Mouse (Mus musculus) hindbrain, postnatal 0 days (tissue): Measurements from ENCODE around the gene 4933405L10Rik. TPM values are rescaled to one million over a fixed set of nuclear protein-coding genes. Genes with fewer than 3 reads are reported as not detected.

Experiments
- ATAC-seq: fragments of 200-750 bp; cut with Nextera tagmentation; 2 replicates; pipeline ENCODE4 v1.8.0; 2017; ENCODE audit warnings: mild to moderate bottlenecking, moderate TSS enrichment, moderate library complexity
- DNase-seq: peaks from one replicate; pipeline ENCODE4 v3.0.0-alpha.2; 2015; ENCODE audit warnings: low spot score
- H3K27ac ChIP-seq: fragments of 300-500 bp; sonication (generic); 2 replicates; pipeline ENCODE4 v1.5.1; 2014; ENCODE audit warnings: mild to moderate bottlenecking
- H3K27me3 ChIP-seq: fragments of 300-500 bp; sonication (generic); 2 replicates; pipeline ENCODE4 v1.6.1; 2014; ENCODE audit warnings: low read length, mixed read lengths; ENCODE audit not compliant: insufficient read depth
- H3K36me3 ChIP-seq: fragments of 300-500 bp; sonication (generic); 2 replicates; pipeline ENCODE4 v1.6.1; 2014; ENCODE audit warnings: low read length, mixed read lengths; ENCODE audit not compliant: insufficient read depth
- H3K4me1 ChIP-seq: fragments of 300-500 bp; sonication (generic); 2 replicates; pipeline ENCODE4 v1.6.1; 2014; ENCODE audit warnings: antibody characterized with exemption, low read length, mixed read lengths; ENCODE audit not compliant: insufficient read depth
- H3K4me2 ChIP-seq: fragments of 300-500 bp; sonication (generic); 2 replicates; pipeline ENCODE4 v1.6.1; 2014; ENCODE audit warnings: low read depth, mild to moderate bottlenecking, low read length, moderate library complexity, mixed read lengths
- H3K4me3 ChIP-seq: fragments of 300-500 bp; sonication (generic); 2 replicates; pipeline ENCODE4 v1.5.1; 2014; ENCODE audit warnings: low read length
- H3K9ac ChIP-seq: fragments of 300-500 bp; sonication (generic); replicated peaks from 2 replicates; pipeline ENCODE4 v1.6.1; 2014; ENCODE audit warnings: mild to moderate bottlenecking, low read length, moderate library complexity, mixed read lengths
- H3K9me3 ChIP-seq: fragments of 300-500 bp; sonication (generic); 2 replicates; pipeline ENCODE4 v1.6.1; 2016; ENCODE audit warnings: low read length, mixed read lengths
- CTCF ChIP-seq: IDR thresholded peaks from 2 replicates; pipeline ENCODE4 v1.5.1; 2016; ENCODE audit warnings: antibody characterized with exemption, control low read depth, low read depth
- WGBS: fragments of 180-500 bp; shearing (Covaris S2); extraction: QIAGEN DNeasy Blood & Tissue Kit; methylation state at CpG from one replicate; pipeline ENCODE4 v1.1.7; 2014; 5-methylcytosine and 5-hydroxymethylcytosine counted together
- polyA plus RNA-seq: library from polyadenylated mRNA; unstranded; fragments of >200 nt; fragmentation: Nextera tagmentation; extraction: Ambion mirVana; gene quantifications from 2 replicates; pipeline ENCODE4 v1.2.1, GENCODE M21; 2015
- total RNA-seq: library from RNA; depleted of rRNA; stranded (reverse); fragments of >200 nt; gene quantifications from 2 replicates; pipeline ENCODE4 v1.2.3, GENCODE M21; 2014

The 4933405L10Rik gene
- total and polyA plus RNA-seq, 2 experiments from 2014 or later, result 0.38 TPM; not detected in 1

DNA sequence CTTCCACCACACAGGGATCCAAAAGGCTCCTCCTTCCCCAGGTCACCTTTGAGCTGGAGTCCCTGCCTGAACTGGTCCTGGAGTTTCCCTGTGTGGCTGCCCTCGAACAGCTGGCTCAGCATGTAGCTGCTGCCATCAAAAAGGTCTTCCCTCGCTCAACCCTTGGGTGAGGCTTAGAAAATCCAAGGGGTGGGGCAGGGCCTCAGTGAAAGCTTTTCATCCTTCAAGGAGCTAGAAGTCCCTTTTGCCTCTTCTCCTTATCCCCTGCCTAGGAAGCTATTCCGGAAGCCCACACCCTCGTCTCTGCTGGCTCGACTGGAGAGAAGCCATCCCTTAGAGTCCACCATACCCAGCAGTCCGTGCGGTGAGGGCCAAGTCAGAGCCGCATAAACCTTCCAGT, 19.9 kb upstream of the 4933405L10Rik start:
- Histone ChIP-seq H3K4me1 (no peaks in the 10 kb centered on the region), H3K27ac (no peak overlapping the region), H3K27me3 (no peaks in the 10 kb centered on the region), H3K9ac (no peak overlapping the region), H3K4me2 (no peak overlapping the region), H3K36me3 (peaks cover 20% of the 10 kb centered on the region), H3K4me3 (no peak overlapping the region), H3K9me3 (no peaks in the 10 kb centered on the region)
- 63% methylated on average over 8 of the region's 8 CpGs for WGBS
- DNase-seq (no peak), ATAC-seq (no peak)
- no peak for TF ChIP-seq CTCF

DNA sequence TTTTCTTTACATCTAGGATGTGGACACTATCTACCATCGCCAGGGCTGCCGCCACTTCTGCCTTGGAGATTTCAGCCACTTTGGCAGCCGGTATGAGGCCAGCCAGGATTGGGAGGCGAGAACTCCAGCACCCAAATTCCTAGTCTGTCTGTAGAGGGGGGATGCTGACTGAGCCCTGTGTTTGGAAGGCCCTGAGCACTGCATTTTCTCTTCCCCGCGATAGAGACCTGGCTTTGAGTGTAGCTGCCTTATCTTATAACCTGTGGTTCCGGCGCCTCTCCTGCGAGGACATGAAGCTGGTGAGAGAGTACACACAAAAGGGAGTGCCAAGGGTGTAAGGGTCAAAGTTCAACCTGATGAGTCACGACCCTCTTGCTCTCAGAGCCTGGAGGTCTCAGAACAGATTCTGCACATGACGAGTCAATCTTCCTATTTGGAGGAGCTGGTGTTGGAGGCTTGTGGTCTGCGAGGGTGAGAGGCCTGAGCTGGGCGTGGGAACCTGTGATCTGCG, 19.2 kb upstream of the 4933405L10Rik start:
- 74% methylated on average over 14 of the region's 14 CpGs for WGBS
- Histone ChIP-seq H3K4me3 (no peak overlapping the region), H3K4me2 (no peak overlapping the region), H3K9me3 (no peaks in the 10 kb centered on the region), H3K27me3 (no peaks in the 10 kb centered on the region), H3K4me1 (no peaks in the 10 kb centered on the region), H3K36me3 (peaks cover 13% of the 10 kb centered on the region; the same call in 1 of the 2 replicates), H3K9ac (no peak overlapping the region), H3K27ac (no peak overlapping the region)
- TF ChIP-seq CTCF, result no peak
- DNase-seq, result no peak
- ATAC-seq, result no peak

DNA sequence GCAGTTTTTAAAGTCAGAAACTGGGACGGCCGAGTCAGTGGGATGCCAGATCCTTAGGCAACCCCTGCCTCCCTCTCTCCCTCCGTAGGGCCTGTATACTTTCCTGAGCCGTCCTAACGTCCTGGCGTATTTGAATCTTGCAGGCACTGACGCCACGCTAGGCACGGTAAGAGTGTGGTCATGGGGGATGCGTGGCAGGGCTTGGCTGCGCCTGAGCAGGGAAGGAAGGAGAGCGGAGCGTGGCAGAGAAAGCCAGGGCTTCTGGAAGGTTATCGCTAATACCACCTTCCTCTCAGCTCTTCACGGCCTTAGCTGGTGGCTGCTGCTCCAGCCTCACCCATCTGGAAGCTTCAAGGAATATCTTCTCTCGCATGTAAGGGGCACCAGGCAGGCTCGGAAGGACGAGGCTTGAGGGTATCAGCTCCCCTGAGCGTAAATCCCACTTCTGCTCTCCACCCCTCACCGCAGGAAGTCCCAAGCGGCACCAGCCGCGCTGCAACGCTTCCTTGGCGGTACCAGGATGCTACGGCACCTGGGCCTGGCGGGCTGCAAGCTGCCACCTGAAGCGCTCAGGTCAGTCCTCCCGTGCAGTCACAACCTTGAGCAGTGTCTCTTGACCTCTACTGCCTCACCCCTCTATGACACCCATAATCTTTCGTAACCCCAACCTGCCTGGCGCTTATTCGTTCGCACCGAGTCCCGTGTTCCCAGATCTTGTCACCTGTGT, 18.0 kb upstream of the 4933405L10Rik start:
- ATAC-seq (no peak), DNase-seq (no peak)
- no peak overlapping the region for H3K27ac ChIP-seq
- peaks cover 1% of the 10 kb centered on the region; the same call in 1 of the 2 replicates for H3K36me3 ChIP-seq
- no peak overlapping the region for H3K4me3 ChIP-seq
- no peak overlapping the region for H3K4me2 ChIP-seq
- TF ChIP-seq CTCF, result no peak
- no peaks in the 10 kb centered on the region for H3K9me3 ChIP-seq
- no peaks in the 10 kb centered on the region for H3K27me3 ChIP-seq
- no peaks in the 10 kb centered on the region for H3K4me1 ChIP-seq
- 65% methylated on average over 34 of the region's 35 CpGs for WGBS
- no peak overlapping the region for H3K9ac ChIP-seq

GRCm38 (mm10) chr8:105689983-105690360, 17.5 kb upstream of the 4933405L10Rik start:
- no peaks in the 10 kb centered on the region for H3K36me3 ChIP-seq
- DNase-seq, result no peak
- no peak for ATAC-seq
- H3K27me3 ChIP-seq, result no peaks in the 10 kb centered on the region
- no peak overlapping the region for H3K9ac ChIP-seq
- no peak for TF ChIP-seq CTCF
- WGBS, result 94% methylated on average over 9 of the region's 9 CpGs
- no peak overlapping the region for H3K4me2 ChIP-seq
- H3K4me3 ChIP-seq, result no peak overlapping the region
- H3K9me3 ChIP-seq, result no peaks in the 10 kb centered on the region
- H3K4me1 ChIP-seq, result no peaks in the 10 kb centered on the region
- no peak overlapping the region for H3K27ac ChIP-seq

- no peak for TF ChIP-seq CTCF
- H3K4me2 ChIP-seq, result no peak overlapping the region
- H3K9me3 ChIP-seq, result no peaks in the 10 kb centered on the region
- no peak overlapping the region for H3K27ac ChIP-seq
- ATAC-seq (no peak), DNase-seq (no peak)
- no peak overlapping the region for H3K4me3 ChIP-seq
- H3K9ac ChIP-seq, result no peak overlapping the region
- 89% methylated on average over 14 of the region's 14 CpGs for WGBS
- H3K36me3 ChIP-seq, result no peaks in the 10 kb centered on the region
- H3K4me1 ChIP-seq, result no peaks in the 10 kb centered on the region
- no peaks in the 10 kb centered on the region for H3K27me3 ChIP-seq
These were observed 16.5 kb upstream of the 4933405L10Rik start for GRCm38 (mm10) chr8:105690978-105691377.

DNA sequence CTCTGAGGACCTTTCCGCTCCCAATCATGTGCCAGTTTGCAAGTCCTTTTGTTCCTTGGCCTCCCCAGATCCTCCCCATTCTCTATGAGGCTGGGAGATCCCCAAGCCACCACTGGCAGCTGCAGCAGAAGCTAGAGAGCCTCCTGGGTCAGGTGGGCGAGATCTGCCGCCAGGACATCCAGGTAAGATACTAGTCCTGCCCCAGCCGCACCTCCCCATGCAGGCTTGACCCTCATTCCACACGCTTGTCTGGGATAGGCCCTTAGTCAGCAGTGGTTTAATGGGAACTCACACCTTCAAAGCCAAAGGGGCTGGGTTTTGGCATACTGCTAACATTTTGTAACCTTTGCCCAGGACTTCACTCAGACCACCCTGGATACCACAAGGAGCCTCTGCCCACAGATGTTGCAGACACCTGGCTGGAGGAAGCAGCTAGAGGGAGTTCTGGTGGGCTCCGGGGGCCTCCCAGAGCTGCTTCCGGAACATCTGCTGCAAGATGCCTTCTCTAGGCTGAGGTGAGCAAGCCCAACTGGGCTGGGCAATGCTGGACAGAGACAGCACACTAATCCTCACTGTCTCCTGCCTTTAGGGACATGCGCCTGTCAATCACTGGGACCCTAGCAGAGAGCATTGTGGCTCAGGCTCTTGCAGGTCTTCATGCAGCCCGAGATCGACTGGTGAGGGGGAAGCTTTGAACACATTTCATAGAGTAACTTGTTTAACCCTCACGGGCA, 14.8 kb upstream of the 4933405L10Rik start:
- Histone ChIP-seq H3K27ac (no peak overlapping the region), H3K4me3 (no peak overlapping the region), H3K27me3 (no peaks in the 10 kb centered on the region), H3K4me2 (no peak overlapping the region), H3K9me3 (no peaks in the 10 kb centered on the region), H3K36me3 (peaks cover 9% of the 10 kb centered on the region; the same call in 1 of the 2 replicates), H3K4me1 (no peaks in the 10 kb centered on the region), H3K9ac (no peak overlapping the region)
- DNase-seq, result no peak
- WGBS, result 96% methylated on average over 11 of the region's 11 CpGs
- no peak for TF ChIP-seq CTCF
- no peak for ATAC-seq

- Histone ChIP-seq H3K27ac (peak overlapping the region; percentile 93), H3K4me1 (no peaks in the 10 kb centered on the region), H3K9ac (peak overlapping the region; percentile 66), H3K36me3 (peaks cover 19% of the 10 kb centered on the region; the same call in 1 of the 2 replicates), H3K4me2 (peak overlapping the region; percentile 77), H3K9me3 (no peaks in the 10 kb centered on the region), H3K4me3 (peak overlapping the region; percentile 62), H3K27me3 (no peaks in the 10 kb centered on the region)
- TF ChIP-seq CTCF, result no peak
- DNase-seq, result peak; percentile 90
- 2% methylated on average over 28 of the region's 30 CpGs for WGBS
- peak; percentile 72 for ATAC-seq
These were observed 13.8 kb upstream of the 4933405L10Rik start for GRCm38 (mm10) chr8:105693648-105694047.
